In the genomic region with DNA sequence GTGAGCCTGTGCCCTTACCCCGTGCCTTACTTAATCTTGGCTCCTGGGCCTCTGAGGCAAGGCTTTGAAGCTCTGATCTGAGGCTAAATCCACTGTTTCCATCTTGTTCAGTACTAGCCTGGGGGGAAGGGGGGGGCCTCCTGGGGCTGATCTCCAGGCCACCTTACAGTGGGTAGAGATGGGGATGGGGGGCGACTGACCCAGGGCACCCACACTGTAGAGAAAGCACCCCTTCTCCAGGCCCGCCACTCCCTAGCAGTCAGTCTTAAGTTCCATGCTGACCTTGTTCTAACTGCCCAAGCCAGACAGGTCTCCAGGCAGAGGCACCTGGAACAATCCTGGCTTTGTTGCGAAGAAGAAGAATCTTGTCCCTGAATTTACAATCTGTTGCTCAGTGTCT, we compare ENCODE assay signal across 9 mouse cellular contexts. TPM values are rescaled to one million over a fixed set of nuclear protein-coding genes. Genes with fewer than 3 reads are reported as not detected.
DNase-seq lines count a peak whose midpoint lies in the region; ATAC-seq lines count a peak whose summit lies in the region.
"Had no signal": no experiment of that assay in that cellular context is flagged by ENCODE, and none has a peak within 500 bp of the region (broad histone marks: within the 10 kb centered on the region; RNA-seq: fewer than 3 reads in every experiment).

No protein-coding gene starts in this region.

- H3K4me2 ChIP-seq in heart, embryonic 16.5 days (ENCODE audit: low read depth, low read length), result peak overlapping the region; percentile 62; the same call in 1 of the 2 replicates
- peak overlapping the region; percentile 77 for H3K4me2 ChIP-seq in embryonic facial prominence, embryonic 12.5 days (replicated peaks)
- H3K4me2 ChIP-seq in intestine, embryonic 14.5 days (ENCODE audit: low read length), result peak overlapping the region; percentile 61
- peak overlapping the region; percentile 66 for H3K4me2 ChIP-seq in midbrain, embryonic 14.5 days (ENCODE audit: low read length)

- no peak for ATAC-seq in heart, embryonic 16.5 days (replicated peaks; ENCODE audit: extremely low read depth, insufficient read depth, low FRiP score)
- no peak; the same call in 1 of the 2 replicates for ATAC-seq in embryonic facial prominence, embryonic 12.5 days (ENCODE audit: insufficient number of reproducible peaks, insufficient read depth, low FRiP score, low TSS enrichment)
- ATAC-seq in intestine, embryonic 14.5 days (replicated peaks; ENCODE audit: low FRiP score, low TSS enrichment, low read depth), result 0 out of 2 replicates have a peak, but pooled peaks have one; percentile 41
- ATAC-seq in midbrain, embryonic 14.5 days (ENCODE audit: low FRiP score, low TSS enrichment), result no peak

- H3K4me3 ChIP-seq in heart, embryonic 16.5 days (ENCODE audit: low read length), result peak overlapping the region; percentile 41
- peak overlapping the region; percentile 33 for H3K4me3 ChIP-seq in embryonic facial prominence, embryonic 12.5 days
- H3K4me3 ChIP-seq in intestine, embryonic 14.5 days (ENCODE audit: low read depth, low read length), result peak overlapping the region; percentile 26; the same call in 1 of the 2 replicates
- peak overlapping the region; percentile 36 for H3K4me3 ChIP-seq in midbrain, embryonic 14.5 days (replicated peaks; ENCODE audit: low read depth, low read length)

- 0 out of 2 replicates have a peak, but pooled peaks cover 3% of the 10 kb centered on the region for H3K4me1 ChIP-seq in heart, embryonic 16.5 days (ENCODE audit: control insufficient read depth, insufficient read depth, low read length)
- peaks cover 8% of the 10 kb centered on the region for H3K4me1 ChIP-seq in embryonic facial prominence, embryonic 12.5 days
- no peaks in the 10 kb centered on the region for H3K4me1 ChIP-seq in intestine, embryonic 14.5 days (replicated peaks; ENCODE audit: control insufficient read depth, insufficient read depth, low read length)
- peaks cover 4% of the 10 kb centered on the region; the same call in 1 of the 2 replicates for H3K4me1 ChIP-seq in midbrain, embryonic 14.5 days (ENCODE audit: control insufficient read depth, insufficient read depth, low read length)

- H3K27ac ChIP-seq in heart, embryonic 16.5 days (ENCODE audit: low read length), result no peak overlapping the region
- no peak overlapping the region for H3K27ac ChIP-seq in embryonic facial prominence, embryonic 12.5 days
- no peak overlapping the region for H3K27ac ChIP-seq in intestine, embryonic 14.5 days (ENCODE audit: low read depth)
- no peak overlapping the region for H3K27ac ChIP-seq in midbrain, embryonic 14.5 days (replicated peaks; ENCODE audit: low read depth, low read length)

- H3K36me3 ChIP-seq in heart, embryonic 16.5 days (ENCODE audit: control insufficient read depth, insufficient read depth), result no peaks in the 10 kb centered on the region
- H3K36me3 ChIP-seq in embryonic facial prominence, embryonic 12.5 days, result no peaks in the 10 kb centered on the region
- H3K36me3 ChIP-seq in intestine, embryonic 14.5 days (ENCODE audit: control insufficient read depth, insufficient read depth, low read length), result no peaks in the 10 kb centered on the region
- H3K36me3 ChIP-seq in midbrain, embryonic 14.5 days (ENCODE audit: control insufficient read depth, insufficient read depth, low read length), result no peaks in the 10 kb centered on the region

- DNase-seq in heart, adult 11 months, result no peak
- no peak for DNase-seq in intestine, embryonic 14.5 days (ENCODE audit: low spot score)
- no peak for DNase-seq in midbrain, embryonic 14.5 days
- DNase-seq in cerebellum, adult 9-11 months, result no peak
- no peak for DNase-seq in gastrocnemius, postnatal 4 days (ENCODE audit: low spot score in 2 of 2)
- no peak for DNase-seq in left cerebral cortex, postnatal 4 days
- DNase-seq: adrenal gland, postnatal 25 days had no signal

- H3K9ac ChIP-seq in heart, embryonic 16.5 days (ENCODE audit: low read length), result no peak overlapping the region
- peak overlapping the region; percentile 15; the same call in 1 of the 2 replicates for H3K9ac ChIP-seq in embryonic facial prominence, embryonic 12.5 days
- no peak overlapping the region for H3K9ac ChIP-seq in intestine, embryonic 14.5 days (ENCODE audit: low read length)
- H3K9ac ChIP-seq in midbrain, embryonic 14.5 days (replicated peaks; ENCODE audit: low read length), result peak overlapping the region; percentile 52

- WGBS in heart, embryonic 16.5 days, result 48% methylated on average over 4 of the region's 4 CpGs
- 25% methylated on average over 4 of the region's 4 CpGs for WGBS in embryonic facial prominence, embryonic 12.5 days
- 34% methylated on average over 4 of the region's 4 CpGs for WGBS in intestine, embryonic 14.5 days
- 37% methylated on average over 4 of the region's 4 CpGs for WGBS in midbrain, embryonic 14.5 days

- no peaks in the 10 kb centered on the region for H3K9me3 ChIP-seq in heart, embryonic 16.5 days (replicated peaks; ENCODE audit: control insufficient read depth, low read length)
- no peaks in the 10 kb centered on the region for H3K9me3 ChIP-seq in embryonic facial prominence, embryonic 12.5 days
- H3K9me3 ChIP-seq in intestine, embryonic 14.5 days (ENCODE audit: control insufficient read depth, low read length), result no peaks in the 10 kb centered on the region
- H3K9me3 ChIP-seq in midbrain, embryonic 14.5 days (ENCODE audit: control insufficient read depth, low read length), result no peaks in the 10 kb centered on the region

- intact Hi-C loops in left cerebral cortex, postnatal 4 days (cut with DNase I), result no loop called here

- H3K27me3 ChIP-seq in heart, embryonic 16.5 days (ENCODE audit: control insufficient read depth, insufficient read depth, low read length), result peaks cover 24% of the 10 kb centered on the region
- peaks cover 22% of the 10 kb centered on the region for H3K27me3 ChIP-seq in embryonic facial prominence, embryonic 12.5 days
- H3K27me3 ChIP-seq in intestine, embryonic 14.5 days (replicated peaks; ENCODE audit: control insufficient read depth, insufficient read depth, low read length), result peaks cover 21% of the 10 kb centered on the region
- H3K27me3 ChIP-seq in midbrain, embryonic 14.5 days (ENCODE audit: control insufficient read depth, insufficient read depth, low read length), result peaks cover 19% of the 10 kb centered on the region; the same call in 1 of the 2 replicates

RNA-seq across cellular contexts. Expression of gene Slc34a2, which starts 10.7 kb away (rescaled TPM):
- 0.89 and 6.1 TPM in 2 replicates for polyA plus RNA-seq in heart, embryonic 16.5 days (2015; fragmentation: Nextera tagmentation; extraction: Ambion mirVana)
- 0.05 and 0.06 TPM in 2 replicates for polyA plus RNA-seq in embryonic facial prominence, embryonic 12.5 days (2016; fragmentation: Nextera tagmentation; extraction: Ambion mirVana)
- polyA plus RNA-seq in intestine, embryonic 14.5 days (2014; fragmentation: Nextera tagmentation; extraction: Ambion mirVana), result 0.50 and 0.91 TPM in 2 replicates
- polyA plus RNA-seq in midbrain, embryonic 14.5 days (2014; fragmentation: Nextera tagmentation; extraction: Ambion mirVana), result not detected in 2 replicates
- under 1 TPM in 1 of 2 experiments, not detected in 1; 0.37 TPM for total RNA-seq in gastrocnemius, postnatal 4 days (2021)
- total RNA-seq in left cerebral cortex, postnatal 4 days (2021), result under 1 TPM in 1 of 2 experiments, not detected in 1; 0.14 TPM
- total RNA-seq: adrenal gland, postnatal 25 days had no signal

Comparison
In these comparisons a context has a peak if more than half of its experiments do, and no peak if none do; other contexts are left out.
1. H3K9ac ChIP-seq: peak in embryonic facial prominence, embryonic 12.5 days (single experiment) and midbrain, embryonic 14.5 days (single experiment); none in heart, embryonic 16.5 days (single experiment) and intestine, embryonic 14.5 days (single experiment).
2. Peak in every context shown above with its lines, with median percentiles within 50 percentile points of each other: H3K4me2 ChIP-seq and H3K4me3 ChIP-seq.